Mouse (Mus musculus) heart, embryonic 16.5 days (tissue): ENCODE measurements around the gene Snx30. TPM values are rescaled to one million over a fixed set of nuclear protein-coding genes. Genes with fewer than 3 reads are reported as not detected.

Experiments used
- ATAC-seq: fragments of 200-750 bp; cut with Nextera tagmentation; replicated peaks from 2 replicates; pipeline ENCODE4 v1.8.0; 2017; ENCODE audit warnings: moderate number of reproducible peaks; ENCODE audit not compliant: insufficient read depth, low FRiP score; ENCODE audit errors: extremely low read depth
- H3K27ac ChIP-seq: fragments of 300-500 bp; sonication (generic); 2 replicates; pipeline ENCODE4 v1.5.1; 2014; ENCODE audit warnings: mild to moderate bottlenecking, low read length, control low read depth, moderate library complexity
- H3K27me3 ChIP-seq: fragments of 300-500 bp; sonication (generic); 2 replicates; pipeline ENCODE4 v1.6.1; 2014; ENCODE audit warnings: low read length, mixed read lengths; ENCODE audit not compliant: control insufficient read depth, insufficient read depth
- H3K36me3 ChIP-seq: fragments of 300-500 bp; sonication (generic); 2 replicates; pipeline ENCODE4 v1.6.1; 2014; ENCODE audit not compliant: control insufficient read depth, insufficient read depth
- H3K4me1 ChIP-seq: fragments of 300-500 bp; sonication (generic); 2 replicates; pipeline ENCODE4 v1.6.1; 2014; ENCODE audit warnings: low read length, mixed read lengths; ENCODE audit not compliant: control insufficient read depth, insufficient read depth
- H3K4me2 ChIP-seq: fragments of 300-500 bp; sonication (generic); 2 replicates; pipeline ENCODE4 v1.6.1; 2014; ENCODE audit warnings: low read depth, mild to moderate bottlenecking, control low read depth, low read length
- H3K4me3 ChIP-seq: fragments of 300-500 bp; sonication (generic); 2 replicates; pipeline ENCODE4 v1.5.1; 2014; ENCODE audit warnings: mild to moderate bottlenecking, control low read depth, low read length
- H3K9ac ChIP-seq: fragments of 300-500 bp; sonication (generic); 2 replicates; pipeline ENCODE4 v1.6.1; 2014; ENCODE audit warnings: low read length, control low read depth
- H3K9me3 ChIP-seq: fragments of 300-500 bp; sonication (generic); replicated peaks from 2 replicates; pipeline ENCODE4 v1.6.1; 2016; ENCODE audit warnings: low read length; ENCODE audit not compliant: control insufficient read depth
- WGBS: fragments of 180-500 bp; shearing (Covaris S2); extraction: QIAGEN DNeasy Blood & Tissue Kit; methylation state at CpG from one replicate; pipeline ENCODE4 v1.1.7; 2014; 5-methylcytosine and 5-hydroxymethylcytosine counted together
- polyA plus RNA-seq: library from polyadenylated mRNA; unstranded; fragments of >200 nt; fragmentation: Nextera tagmentation; extraction: Ambion mirVana; gene quantifications from 2 replicates; pipeline ENCODE4 v1.2.1, GENCODE M21; 2015

The Snx30 gene
- polyA plus RNA-seq, 1 experiment from 2014 or later = 8.0 TPM

- 84% methylated on average over 5 of the region's 5 CpGs for WGBS
These were observed 19.2 kb downstream of the Snx30 start for GRCm38 (mm10) chr4:59824860-59825259.

GRCm38 (mm10) chr4:59825634-59826033, 20.0 kb downstream of the Snx30 start:
- Histone ChIP-seq H3K4me3 (no peak overlapping the region), H3K27ac (no peak overlapping the region), H3K36me3 (peaks cover 3% of the 10 kb centered on the region; the same call in 1 of the 2 replicates), H3K4me2 (no peak overlapping the region), H3K27me3 (no peaks in the 10 kb centered on the region), H3K9me3 (no peaks in the 10 kb centered on the region), H3K4me1 (peaks cover 12% of the 10 kb centered on the region; the same call in 1 of the 2 replicates), H3K9ac (no peak overlapping the region)
- no peak for ATAC-seq
- WGBS = 84% methylated on average over 6 of the region's 6 CpGs

More at GRCm38 (mm10) chr4:59824860-59825259, 19.2 kb downstream of the Snx30 start:
- ATAC-seq = no peak
- Histone ChIP-seq H3K27ac (no peak overlapping the region), H3K9ac (no peak overlapping the region), H3K36me3 (peaks cover 3% of the 10 kb centered on the region; the same call in 1 of the 2 replicates), H3K4me2 (no peak overlapping the region), H3K4me3 (no peak overlapping the region), H3K27me3 (no peaks in the 10 kb centered on the region), H3K9me3 (no peaks in the 10 kb centered on the region), H3K4me1 (peaks cover 12% of the 10 kb centered on the region)

DNA sequence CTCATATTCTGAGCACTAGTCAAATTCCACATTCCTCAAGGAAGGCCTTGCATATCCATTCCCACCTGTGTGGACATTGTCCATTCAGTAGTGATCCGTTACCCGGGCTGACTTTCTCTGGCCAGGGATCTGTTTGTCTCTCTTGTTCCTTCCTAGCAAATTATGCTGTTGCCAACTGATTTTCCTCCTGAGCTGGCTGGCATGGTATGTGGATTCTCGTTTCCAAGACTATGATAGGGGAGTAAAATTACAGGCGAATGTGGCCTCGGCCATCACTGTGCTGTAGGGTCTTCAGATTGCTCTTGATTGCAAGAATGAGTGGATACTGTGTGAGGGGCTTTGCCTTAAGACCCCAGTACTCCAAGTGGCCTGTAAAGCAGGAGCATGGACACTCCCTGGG, 20.7 kb downstream of the Snx30 start:
- no peaks in the 10 kb centered on the region for H3K27me3 ChIP-seq
- peaks cover 12% of the 10 kb centered on the region; the same call in 1 of the 2 replicates for H3K4me1 ChIP-seq
- ATAC-seq = no peak
- H3K9me3 ChIP-seq = no peaks in the 10 kb centered on the region
- no peak overlapping the region for H3K27ac ChIP-seq
- H3K36me3 ChIP-seq = peaks cover 3% of the 10 kb centered on the region; the same call in 1 of the 2 replicates
- no peak overlapping the region for H3K4me3 ChIP-seq
- H3K9ac ChIP-seq = no peak overlapping the region
- H3K4me2 ChIP-seq = no peak overlapping the region
- 92% methylated on average over 5 of the region's 5 CpGs for WGBS

GRCm38 (mm10) chr4:59829072-59829471, 23.4 kb downstream of the Snx30 start:
- 79% methylated on average over 4 of the region's 4 CpGs for WGBS
- no peak overlapping the region for H3K27ac ChIP-seq
- 0 out of 2 replicates have a peak, but pooled peaks cover 1% of the 10 kb centered on the region for H3K4me1 ChIP-seq
- no peak overlapping the region for H3K4me2 ChIP-seq
- peaks cover 3% of the 10 kb centered on the region; the same call in 1 of the 2 replicates for H3K36me3 ChIP-seq
- no peak overlapping the region for H3K4me3 ChIP-seq
- no peaks in the 10 kb centered on the region for H3K27me3 ChIP-seq
- no peaks in the 10 kb centered on the region for H3K9me3 ChIP-seq
- no peak for ATAC-seq
- no peak overlapping the region for H3K9ac ChIP-seq

GRCm38 (mm10) chr4:59831038-59831437, 25.4 kb downstream of the Snx30 start:
- no peak for ATAC-seq
- no peak overlapping the region for H3K4me3 ChIP-seq
- WGBS = 72% methylated on average over 5 of the region's 5 CpGs

GRCm38 (mm10) chr4:59832810-59833209, 27.2 kb downstream of the Snx30 start:
- Histone ChIP-seq H3K4me1 (peaks cover 5% of the 10 kb centered on the region), H3K36me3 (no peaks in the 10 kb centered on the region), H3K9me3 (no peaks in the 10 kb centered on the region), H3K27ac (no peak overlapping the region), H3K27me3 (no peaks in the 10 kb centered on the region), H3K4me2 (no peak overlapping the region), H3K9ac (no peak overlapping the region), H3K4me3 (no peak overlapping the region)
- ATAC-seq = no peak
- WGBS = 40% methylated on average over 6 of the region's 6 CpGs

More at GRCm38 (mm10) chr4:59831038-59831437, 25.4 kb downstream of the Snx30 start:
- H3K9me3 ChIP-seq = no peaks in the 10 kb centered on the region
- H3K9ac ChIP-seq = no peak overlapping the region
- H3K4me1 ChIP-seq = no peaks in the 10 kb centered on the region
- H3K27me3 ChIP-seq = no peaks in the 10 kb centered on the region
- H3K27ac ChIP-seq = no peak overlapping the region
- H3K36me3 ChIP-seq = peaks cover 3% of the 10 kb centered on the region; the same call in 1 of the 2 replicates
- H3K4me2 ChIP-seq = no peak overlapping the region

GRCm38 (mm10) chr4:59837659-59838058, 32.0 kb downstream of the Snx30 start:
- Histone ChIP-seq H3K27me3 (no peaks in the 10 kb centered on the region), H3K36me3 (no peaks in the 10 kb centered on the region), H3K9ac (peak overlapping the region; percentile 9; the same call in 1 of the 2 replicates), H3K4me3 (no peak overlapping the region), H3K4me2 (0 out of 2 replicates have a peak overlapping the region, but pooled peaks have one; percentile 16), H3K9me3 (no peaks in the 10 kb centered on the region), H3K27ac (peak overlapping the region; percentile 81), H3K4me1 (peaks cover 27% of the 10 kb centered on the region)
- ATAC-seq = peak; percentile 43; the same call in 1 of the 2 replicates
- 39% methylated on average over 7 of the region's 7 CpGs for WGBS

- Histone ChIP-seq H3K9me3 (0 out of 2 replicates have a peak, but pooled peaks cover 2% of the 10 kb centered on the region), H3K4me1 (peaks cover 17% of the 10 kb centered on the region), H3K4me3 (no peak overlapping the region), H3K27me3 (no peaks in the 10 kb centered on the region), H3K27ac (0 out of 2 replicates have a peak overlapping the region, but pooled peaks have one; percentile 0), H3K9ac (no peak overlapping the region), H3K36me3 (peaks cover 5% of the 10 kb centered on the region), H3K4me2 (no peak overlapping the region)
- 77% methylated on average over 15 of the region's 15 CpGs for WGBS
- no peak for ATAC-seq
These were observed 39.0 kb downstream of the Snx30 start for GRCm38 (mm10) chr4:59844460-59845244.

DNA sequence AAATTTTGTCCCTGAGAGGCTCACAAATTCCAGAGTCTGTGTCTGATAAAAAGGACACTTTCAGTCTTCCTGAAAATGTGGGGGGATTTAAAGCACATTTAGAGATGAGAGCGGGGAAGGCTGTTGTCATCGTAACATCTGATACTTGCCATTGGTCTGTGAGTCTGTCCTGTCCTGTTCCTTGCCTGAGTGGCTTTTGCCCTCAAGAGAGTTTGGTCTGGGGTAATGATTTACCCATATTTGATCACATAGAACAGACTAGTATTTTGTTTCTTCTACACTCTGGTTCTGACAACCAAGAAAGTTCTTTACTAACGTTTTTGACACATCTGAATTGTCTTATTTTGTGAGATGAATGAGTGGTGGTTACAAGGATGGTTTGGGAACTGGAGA, 39.6 kb downstream of the Snx30 start:
- Histone ChIP-seq H3K9me3 (0 out of 2 replicates have a peak, but pooled peaks cover 2% of the 10 kb centered on the region), H3K27me3 (no peaks in the 10 kb centered on the region), H3K4me3 (no peak overlapping the region), H3K27ac (no peak overlapping the region), H3K9ac (no peak overlapping the region), H3K4me2 (no peak overlapping the region), H3K4me1 (peaks cover 17% of the 10 kb centered on the region), H3K36me3 (peaks cover 5% of the 10 kb centered on the region)
- WGBS = 85% methylated on average over 3 of the region's 3 CpGs
- ATAC-seq = no peak
